Mouse (Mus musculus) liver, postnatal 0 days (tissue): Measurements from ENCODE around the gene Fam117a. TPM values are rescaled to one million over a fixed set of nuclear protein-coding genes. Genes with fewer than 3 reads are reported as not detected.

Source experiments
- ATAC-seq: fragments of 200-750 bp; cut with Nextera tagmentation; 2 replicates; pipeline ENCODE4 v1.8.0; 2017; ENCODE audit warnings: mild to moderate bottlenecking, moderate library complexity
- DNase-seq: peaks from one replicate; pipeline ENCODE4 v3.0.0-alpha.2; 2016
- H3K27ac ChIP-seq: fragments of 300-500 bp; sonication (generic); 2 replicates; pipeline ENCODE4 v1.5.1; 2014; ENCODE audit warnings: antibody characterized with exemption, moderate library complexity, mild to moderate bottlenecking, low read depth
- H3K27me3 ChIP-seq: fragments of 300-500 bp; sonication (generic); 2 replicates; pipeline ENCODE4 v1.6.1; 2014; ENCODE audit warnings: low read length, control low read depth, mixed read lengths; ENCODE audit not compliant: insufficient read depth
- H3K36me3 ChIP-seq: fragments of 300-500 bp; sonication (generic); replicated peaks from 2 replicates; pipeline ENCODE4 v1.6.1; 2014; ENCODE audit warnings: mild to moderate bottlenecking, control low read depth, low read length, moderate library complexity, mixed read lengths; ENCODE audit not compliant: insufficient read depth
- H3K4me1 ChIP-seq: fragments of 300-500 bp; sonication (generic); 2 replicates; pipeline ENCODE4 v1.6.1; 2014; ENCODE audit warnings: antibody characterized with exemption, mild to moderate bottlenecking, control low read depth; ENCODE audit not compliant: insufficient read depth
- H3K4me2 ChIP-seq: fragments of 300-500 bp; sonication (generic); 2 replicates; pipeline ENCODE4 v1.6.1; 2014; ENCODE audit warnings: low read depth, mild to moderate bottlenecking, low read length, moderate library complexity, mixed read lengths
- H3K4me3 ChIP-seq: fragments of 300-500 bp; sonication (generic); 2 replicates; pipeline ENCODE4 v1.5.1; 2014; ENCODE audit warnings: low read depth, low read length
- H3K9ac ChIP-seq: fragments of 300-500 bp; sonication (generic); replicated peaks from 2 replicates; pipeline ENCODE4 v1.6.1; 2014; ENCODE audit warnings: mild to moderate bottlenecking, moderate library complexity
- H3K9me3 ChIP-seq: fragments of 300-500 bp; sonication (generic); 2 replicates; pipeline ENCODE4 v1.6.1; 2016; ENCODE audit warnings: mild to moderate bottlenecking, control low read depth, low read length, mixed read lengths
- CTCF ChIP-seq: sonication (generic); IDR thresholded peaks from 2 replicates; pipeline ENCODE4 v1.5.1; 2016; ENCODE audit warnings: antibody characterized with exemption, low read depth
- EP300 ChIP-seq: IDR thresholded peaks from 2 replicates; pipeline ENCODE4 v1.6.1; 2016; ENCODE audit warnings: antibody characterized with exemption, low read depth, mild to moderate bottlenecking
- WGBS: fragments of 180-500 bp; shearing (Covaris S2); extraction: QIAGEN DNeasy Blood & Tissue Kit; methylation state at CpG from one replicate; pipeline ENCODE4 v1.1.7; 2014; ENCODE audit not compliant: insufficient replicate concordance; 5-methylcytosine and 5-hydroxymethylcytosine counted together
- polyA plus RNA-seq: library from polyadenylated mRNA; unstranded; fragments of >200 nt; fragmentation: Nextera tagmentation; extraction: Ambion mirVana; gene quantifications from 2 replicates; pipeline ENCODE4 v1.2.1, GENCODE M21; 2015

The Fam117a gene
- polyA plus RNA-seq, 1 experiment from 2014 or later, result 60.1 TPM

- peaks cover 15% of the 10 kb centered on the region for H3K4me1 ChIP-seq
- H3K4me2 ChIP-seq, result no peak overlapping the region
- WGBS, result 84% methylated on average over 5 of the region's 5 CpGs
These were observed 27.6 kb downstream of the Fam117a start for GRCm38 (mm10) chr11:95364388-95364787.

GRCm38 (mm10) chr11:95365596-95365995 lies 28.8 kb downstream of the Fam117a start:
- 0 out of 2 replicates have a peak overlapping the region, but pooled peaks have one; percentile 11 for H3K27ac ChIP-seq
- TF ChIP-seq EP300 (no peak), CTCF (no peak)
- 83% methylated on average over 10 of the region's 10 CpGs for WGBS
- no peaks in the 10 kb centered on the region for H3K27me3 ChIP-seq
- DNase-seq (no peak), ATAC-seq (no peak)
- no peak overlapping the region for H3K4me2 ChIP-seq
- H3K4me1 ChIP-seq, result peaks cover 22% of the 10 kb centered on the region
- peaks cover 78% of the 10 kb centered on the region for H3K36me3 ChIP-seq
- H3K9ac ChIP-seq, result no peak overlapping the region
- no peak overlapping the region for H3K4me3 ChIP-seq
- no peaks in the 10 kb centered on the region for H3K9me3 ChIP-seq

More at GRCm38 (mm10) chr11:95364388-95364787, 27.6 kb downstream of the Fam117a start:
- no peaks in the 10 kb centered on the region for H3K9me3 ChIP-seq
- TF ChIP-seq EP300 (no peak), CTCF (no peak)
- H3K36me3 ChIP-seq, result peaks cover 77% of the 10 kb centered on the region
- ATAC-seq (no peak), DNase-seq (no peak)
- no peaks in the 10 kb centered on the region for H3K27me3 ChIP-seq
- H3K4me3 ChIP-seq, result no peak overlapping the region
- no peak overlapping the region for H3K27ac ChIP-seq
- H3K9ac ChIP-seq, result no peak overlapping the region

GRCm38 (mm10) chr11:95366280-95366897 lies 29.6 kb downstream of the Fam117a start:
- Histone ChIP-seq H3K4me2 (no peak overlapping the region), H3K9me3 (no peaks in the 10 kb centered on the region), H3K27me3 (no peaks in the 10 kb centered on the region), H3K27ac (peak overlapping the region; percentile 39; the same call in 1 of the 2 replicates), H3K4me1 (peaks cover 22% of the 10 kb centered on the region), H3K36me3 (peaks cover 79% of the 10 kb centered on the region), H3K9ac (no peak overlapping the region), H3K4me3 (no peak overlapping the region)
- 89% methylated on average over 6 of the region's 6 CpGs for WGBS
- ATAC-seq (no peak), DNase-seq (no peak)
- no peak for TF ChIP-seq EP300
- TF ChIP-seq CTCF, result no peak; the same call in 1 of the 2 replicates

GRCm38 (mm10) chr11:95367011-95367735 lies 30.4 kb downstream of the Fam117a start:
- ATAC-seq (no peak), DNase-seq (no peak)
- 58% methylated on average over 8 of the region's 8 CpGs for WGBS
- no peaks in the 10 kb centered on the region for H3K9me3 ChIP-seq
- no peak overlapping the region for H3K9ac ChIP-seq
- H3K4me3 ChIP-seq, result no peak overlapping the region
- H3K4me2 ChIP-seq, result no peak overlapping the region
- no peak overlapping the region for H3K27ac ChIP-seq
- no peaks in the 10 kb centered on the region for H3K27me3 ChIP-seq
- H3K4me1 ChIP-seq, result peaks cover 22% of the 10 kb centered on the region
- H3K36me3 ChIP-seq, result peaks cover 85% of the 10 kb centered on the region
- no peak for TF ChIP-seq EP300
- no peak for TF ChIP-seq CTCF

- WGBS, result 81% methylated on average over 8 of the region's 8 CpGs
- DNase-seq, result no peak
- ATAC-seq, result no peak
- TF ChIP-seq EP300, result no peak
- TF ChIP-seq CTCF, result no peak
- Histone ChIP-seq H3K36me3 (peaks cover 93% of the 10 kb centered on the region), H3K4me1 (peaks cover 22% of the 10 kb centered on the region), H3K4me2 (no peak overlapping the region), H3K9ac (no peak overlapping the region), H3K9me3 (no peaks in the 10 kb centered on the region), H3K27ac (no peak overlapping the region), H3K27me3 (no peaks in the 10 kb centered on the region), H3K4me3 (no peak overlapping the region)
These were observed 31.5 kb downstream of the Fam117a start for GRCm38 (mm10) chr11:95368231-95368823.

- no peak for TF ChIP-seq CTCF
- TF ChIP-seq EP300, result no peak
- Histone ChIP-seq H3K27ac (no peak overlapping the region), H3K36me3 (peaks cover 93% of the 10 kb centered on the region), H3K9me3 (no peaks in the 10 kb centered on the region), H3K4me2 (no peak overlapping the region), H3K9ac (no peak overlapping the region), H3K4me3 (no peak overlapping the region), H3K27me3 (no peaks in the 10 kb centered on the region), H3K4me1 (peaks cover 22% of the 10 kb centered on the region)
- no peak for DNase-seq
- peak; percentile 45; the same call in 1 of the 2 replicates for ATAC-seq
- 84% methylated on average over 4 of the region's 4 CpGs for WGBS
These were observed 32.1 kb downstream of the Fam117a start for GRCm38 (mm10) chr11:95368871-95369270.
